Mouse (Mus musculus) forebrain, embryonic 12.5 days (tissue): ENCODE measurements at regions not wholly inside any gene's neighbourhood (a gene's known extent, or its start where the extent isn't known, plus 50 kb on each side); places are given as distances from the start of the nearest gene placed in this dataset.

Experiments used
- ATAC-seq: fragments of 200-750 bp; cut with Nextera tagmentation; 2 replicates; pipeline ENCODE4 v1.8.0; 2017; ENCODE audit warnings: moderate TSS enrichment; ENCODE audit not compliant: low FRiP score
- H3K27ac ChIP-seq: fragments of 300-500 bp; sonication (generic); 2 replicates; pipeline ENCODE4 v1.5.1; 2016; ENCODE audit warnings: mild to moderate bottlenecking
- H3K27me3 ChIP-seq: fragments of 300-500 bp; sonication (generic); 2 replicates; pipeline ENCODE4 v1.6.1; 2016; ENCODE audit warnings: mild to moderate bottlenecking
- H3K36me3 ChIP-seq: fragments of 300-500 bp; sonication (generic); replicated peaks from 2 replicates; pipeline ENCODE4 v1.6.1; 2016; ENCODE audit warnings: mild to moderate bottlenecking
- H3K4me1 ChIP-seq: fragments of 300-500 bp; sonication (generic); 2 replicates; pipeline ENCODE4 v1.6.1; 2016
- H3K4me2 ChIP-seq: fragments of 300-500 bp; sonication (generic); 2 replicates; pipeline ENCODE4 v1.6.1; 2016; ENCODE audit warnings: mild to moderate bottlenecking, moderate library complexity
- H3K4me3 ChIP-seq: fragments of 300-500 bp; sonication (generic); replicated peaks from 2 replicates; pipeline ENCODE4 v1.5.1; 2016; ENCODE audit warnings: mild to moderate bottlenecking
- H3K9ac ChIP-seq: fragments of 300-500 bp; sonication (generic); 2 replicates; pipeline ENCODE4 v1.6.1; 2016; ENCODE audit warnings: mild to moderate bottlenecking
- H3K9me3 ChIP-seq: fragments of 300-500 bp; sonication (generic); 2 replicates; pipeline ENCODE4 v1.6.1; 2016
- WGBS: fragments of 180-500 bp; shearing (Covaris S2); methylation state at CpG from one replicate; pipeline ENCODE4 v1.1.7; 2016; 5-methylcytosine and 5-hydroxymethylcytosine counted together

DNA sequence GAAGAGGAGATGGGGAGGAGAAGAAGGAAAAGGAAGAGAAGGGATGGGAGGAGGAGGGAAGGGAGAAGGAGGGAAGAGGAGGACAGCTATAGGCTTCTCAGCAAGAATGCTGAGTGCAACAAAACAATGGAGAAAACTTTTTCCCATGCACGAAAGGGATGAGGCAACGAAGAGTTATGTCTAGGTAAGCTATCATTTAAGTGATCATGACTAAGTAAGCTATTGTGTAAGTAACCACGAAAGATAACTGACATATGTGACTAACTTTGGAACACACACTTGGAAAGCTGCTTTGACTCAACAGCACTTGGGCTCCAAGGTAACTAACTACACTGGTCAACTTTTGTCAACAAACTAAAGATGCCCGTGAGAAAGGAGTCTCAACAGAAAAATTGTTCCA, 50.9 kb upstream of the Fstl1 start:
- Histone ChIP-seq H3K36me3 (no peaks in the 10 kb centered on the region), H3K27ac (no peak overlapping the region), H3K4me3 (no peak overlapping the region), H3K4me1 (no peaks in the 10 kb centered on the region; the same call in 1 of the 2 replicates), H3K9me3 (no peaks in the 10 kb centered on the region), H3K9ac (no peak overlapping the region), H3K4me2 (no peak overlapping the region), H3K27me3 (no peaks in the 10 kb centered on the region)
- WGBS = 90% methylated on average over 4 of the region's 4 CpGs
- no peak for ATAC-seq

DNA sequence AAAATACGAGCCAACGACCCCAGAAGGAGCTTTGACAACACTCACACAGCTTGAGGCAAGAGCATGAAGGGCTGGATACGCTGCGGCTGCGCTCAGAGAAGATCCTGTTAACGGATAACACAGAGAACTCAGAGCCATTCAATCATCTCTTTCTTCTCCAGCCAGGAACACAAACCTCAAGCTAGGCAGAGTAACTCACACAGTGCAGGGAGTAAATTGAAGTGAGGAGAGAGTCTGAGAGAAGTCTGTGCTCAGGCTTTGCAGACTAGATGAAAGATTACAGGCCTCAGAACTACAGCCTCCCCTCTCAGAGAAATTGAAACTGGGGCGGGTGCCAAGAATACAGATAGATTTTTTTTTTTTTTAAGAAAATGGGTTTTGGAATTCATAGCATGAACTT, 60.9 kb upstream of the Ndufb4 start:
- no peak overlapping the region for H3K4me3 ChIP-seq
- H3K9me3 ChIP-seq = no peaks in the 10 kb centered on the region
- H3K4me2 ChIP-seq = no peak overlapping the region
- no peaks in the 10 kb centered on the region for H3K27me3 ChIP-seq
- H3K36me3 ChIP-seq = no peaks in the 10 kb centered on the region
- H3K27ac ChIP-seq = no peak overlapping the region
- 47% methylated on average over 7 of the region's 7 CpGs for WGBS
- ATAC-seq = no peak
- H3K4me1 ChIP-seq = no peaks in the 10 kb centered on the region
- no peak overlapping the region for H3K9ac ChIP-seq

DNA sequence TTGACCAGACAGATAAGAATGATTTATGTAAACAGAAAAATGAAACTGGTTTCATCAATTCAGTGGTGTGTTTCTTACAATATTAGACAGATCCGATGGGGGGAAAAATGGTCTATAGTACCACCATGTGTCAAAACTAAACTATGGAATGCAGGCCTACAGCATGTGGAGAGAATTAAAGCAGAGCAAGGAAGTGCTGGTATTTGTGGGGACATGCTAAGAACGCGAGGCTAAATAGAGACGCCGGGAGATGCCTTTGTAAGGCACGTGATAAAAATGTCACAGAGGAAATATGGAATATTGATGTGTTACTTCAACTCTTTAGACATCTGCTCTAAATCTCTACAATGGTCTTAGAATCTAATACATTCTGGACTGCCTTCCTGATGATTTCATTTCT, 60.0 kb upstream of the Ndufb4 start:
- Histone ChIP-seq H3K9me3 (no peaks in the 10 kb centered on the region), H3K4me1 (no peaks in the 10 kb centered on the region), H3K4me3 (no peak overlapping the region), H3K9ac (no peak overlapping the region), H3K27ac (no peak overlapping the region), H3K27me3 (no peaks in the 10 kb centered on the region), H3K4me2 (no peak overlapping the region), H3K36me3 (no peaks in the 10 kb centered on the region)
- ATAC-seq = no peak
- WGBS = 88% methylated on average over 6 of the region's 6 CpGs

DNA sequence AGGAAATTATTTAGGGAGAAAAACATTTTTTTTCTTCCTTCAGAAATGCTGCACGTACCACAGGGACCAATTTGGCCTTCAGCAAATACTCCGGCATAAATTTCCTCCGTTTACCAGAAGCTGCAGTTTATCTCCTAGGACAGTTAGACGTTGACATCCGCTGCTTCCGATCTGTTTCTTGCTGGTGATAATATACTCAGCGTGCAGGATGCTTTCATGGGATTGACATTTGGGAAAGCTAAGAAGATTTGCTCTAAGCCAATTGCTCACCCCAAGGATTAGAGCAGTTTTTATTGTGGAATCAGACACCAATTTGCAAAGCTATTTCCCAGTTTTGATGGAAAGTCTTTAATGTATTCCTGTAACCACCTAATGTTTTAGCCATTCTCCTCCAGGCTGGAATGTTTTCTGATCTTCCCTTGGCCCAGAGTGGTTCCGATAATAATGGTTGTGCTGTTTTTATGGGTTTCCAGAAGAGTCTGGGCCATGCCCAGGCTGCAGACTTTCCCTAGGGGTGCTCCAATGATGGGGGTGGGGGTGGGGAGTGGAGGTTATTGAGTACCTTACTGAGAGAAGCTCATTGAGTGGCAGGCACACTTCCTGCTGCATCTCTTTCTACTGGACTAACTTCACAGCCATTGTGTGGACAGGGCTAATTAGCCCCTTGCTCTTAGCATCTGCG, 52.1 kb upstream of the Ndufb4 start:
- WGBS = 46% methylated on average over 9 of the region's 9 CpGs
- no peaks in the 10 kb centered on the region for H3K27me3 ChIP-seq
- H3K9ac ChIP-seq = no peak overlapping the region
- H3K36me3 ChIP-seq = no peaks in the 10 kb centered on the region
- H3K9me3 ChIP-seq = no peaks in the 10 kb centered on the region
- no peak overlapping the region for H3K4me3 ChIP-seq
- ATAC-seq = peak; percentile 27; the same call in 1 of the 2 replicates
- no peaks in the 10 kb centered on the region; the same call in 1 of the 2 replicates for H3K4me1 ChIP-seq
- no peak overlapping the region for H3K27ac ChIP-seq
- no peak overlapping the region for H3K4me2 ChIP-seq

DNA sequence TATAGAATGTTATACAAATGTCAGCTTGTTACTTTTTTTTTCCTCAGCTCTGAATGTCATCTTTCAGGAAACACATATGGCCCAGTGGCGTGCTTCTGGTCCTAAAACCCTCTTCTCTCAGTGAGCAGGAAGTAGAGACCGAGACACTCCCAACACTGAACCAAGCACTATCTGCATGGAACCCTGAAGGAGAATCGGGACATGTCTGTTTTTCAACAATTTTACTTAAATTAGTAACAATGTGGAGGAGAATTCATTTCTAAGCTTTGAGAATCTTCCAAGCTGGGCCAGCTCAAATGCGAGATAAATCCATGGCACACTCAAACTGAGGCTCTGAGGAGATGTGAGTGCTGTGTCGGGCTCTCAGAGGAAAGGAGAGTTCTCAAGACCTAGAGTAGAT, 51.0 kb upstream of the Ndufb4 start:
- H3K27ac ChIP-seq = no peak overlapping the region

DNA sequence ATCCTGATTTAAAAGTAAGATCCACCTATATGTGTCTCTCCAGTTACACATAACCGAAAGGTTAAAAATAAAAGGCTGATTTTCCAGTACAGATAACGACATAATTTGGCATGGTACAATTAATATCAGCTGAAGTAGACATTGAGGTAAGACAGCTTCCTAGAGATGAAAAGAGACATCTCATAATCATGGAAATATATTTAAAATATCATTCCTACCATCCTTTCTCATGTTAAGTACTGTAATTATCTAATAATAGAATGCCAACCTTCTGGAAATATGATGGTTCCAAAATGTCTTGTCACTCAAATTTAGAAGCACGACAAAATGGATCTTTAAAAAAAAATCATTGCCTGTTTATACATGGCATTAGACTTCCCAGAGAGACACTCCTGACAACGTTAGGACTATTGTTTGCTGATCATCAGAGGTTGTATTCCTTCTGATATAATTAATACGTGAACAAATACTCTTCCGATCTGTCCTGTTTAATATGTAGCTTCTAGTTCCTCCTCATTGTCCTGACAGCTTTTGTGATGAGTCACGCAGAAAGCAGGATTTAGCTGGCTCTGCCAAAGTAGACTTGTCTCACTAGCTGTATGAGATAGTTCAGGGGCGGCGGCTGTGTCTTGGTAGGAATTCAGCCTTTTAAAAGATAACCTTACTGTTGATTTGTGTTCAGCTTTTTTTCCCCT, 50.4 kb upstream of the Ndufb4 start:
- 75% methylated on average over 9 of the region's 9 CpGs for WGBS
- no peaks in the 10 kb centered on the region for H3K9me3 ChIP-seq
- ATAC-seq = no peak

More for the DNA sequence above, 51.0 kb upstream of the Ndufb4 start:
- Histone ChIP-seq H3K9ac (no peak overlapping the region), H3K36me3 (no peaks in the 10 kb centered on the region), H3K4me2 (no peak overlapping the region), H3K4me1 (no peaks in the 10 kb centered on the region; the same call in 1 of the 2 replicates), H3K9me3 (no peaks in the 10 kb centered on the region), H3K27me3 (no peaks in the 10 kb centered on the region), H3K4me3 (no peak overlapping the region)
- no peak for ATAC-seq
- 82% methylated on average over 5 of the region's 5 CpGs for WGBS

More for the DNA sequence above, 50.4 kb upstream of the Ndufb4 start:
- no peaks in the 10 kb centered on the region; the same call in 1 of the 2 replicates for H3K4me1 ChIP-seq
- H3K27ac ChIP-seq = no peak overlapping the region
- H3K27me3 ChIP-seq = no peaks in the 10 kb centered on the region
- no peak overlapping the region for H3K4me2 ChIP-seq
- no peaks in the 10 kb centered on the region for H3K36me3 ChIP-seq
- no peak overlapping the region for H3K4me3 ChIP-seq
- H3K9ac ChIP-seq = no peak overlapping the region
